Mouse (Mus musculus) heart, embryonic 10.5 days (tissue): ENCODE data around the gene Fgfr2. TPM values are rescaled to one million over a fixed set of nuclear protein-coding genes. Genes with fewer than 3 reads are reported as not detected.
A peak's percentile ranks its signal among the peaks of the same experiment; 100 is the strongest.

Experiments used
- DNase-seq: peaks from one replicate; pipeline ENCODE4 v3.0.0-alpha.2; 2017; ENCODE audit warnings: low spot score
- H3K27ac ChIP-seq: fragments of 300-500 bp; sonication (generic); 2 replicates; pipeline ENCODE4 v1.5.1; 2016; ENCODE audit warnings: mild to moderate bottlenecking
- H3K27me3 ChIP-seq: fragments of 300-500 bp; sonication (generic); 2 replicates; pipeline ENCODE4 v1.6.1; 2016; ENCODE audit warnings: mild to moderate bottlenecking; ENCODE audit not compliant: poor library complexity, insufficient read depth, severe bottlenecking
- H3K36me3 ChIP-seq: fragments of 300-500 bp; sonication (generic); 2 replicates; pipeline ENCODE4 v1.6.1; 2016; ENCODE audit warnings: mild to moderate bottlenecking, moderate library complexity
- H3K4me1 ChIP-seq: fragments of 300-500 bp; sonication (generic); 2 replicates; pipeline ENCODE4 v1.6.1; 2016; ENCODE audit warnings: mild to moderate bottlenecking
- H3K4me3 ChIP-seq: fragments of 300-500 bp; sonication (generic); 2 replicates; pipeline ENCODE4 v1.5.1; 2016; ENCODE audit warnings: mild to moderate bottlenecking, moderate library complexity
- H3K9me3 ChIP-seq: fragments of 300-500 bp; sonication (generic); 2 replicates; pipeline ENCODE4 v1.6.1; 2016; ENCODE audit warnings: mild to moderate bottlenecking, moderate library complexity
- WGBS: fragments of 180-500 bp; shearing (Covaris S2); methylation state at CpG from one replicate; pipeline ENCODE4 v1.1.7; 2016; 5-methylcytosine and 5-hydroxymethylcytosine counted together
- polyA plus RNA-seq: library from polyadenylated mRNA; unstranded; fragments of >200 nt; fragmentation: Nextera tagmentation; extraction: Ambion mirVana; gene quantifications from 2 replicates; pipeline ENCODE4 v1.2.1, GENCODE M21; 2016

Gene Fgfr2
- polyA plus RNA-seq, 1 experiment from 2014 or later, result 46.6 TPM

DNA sequence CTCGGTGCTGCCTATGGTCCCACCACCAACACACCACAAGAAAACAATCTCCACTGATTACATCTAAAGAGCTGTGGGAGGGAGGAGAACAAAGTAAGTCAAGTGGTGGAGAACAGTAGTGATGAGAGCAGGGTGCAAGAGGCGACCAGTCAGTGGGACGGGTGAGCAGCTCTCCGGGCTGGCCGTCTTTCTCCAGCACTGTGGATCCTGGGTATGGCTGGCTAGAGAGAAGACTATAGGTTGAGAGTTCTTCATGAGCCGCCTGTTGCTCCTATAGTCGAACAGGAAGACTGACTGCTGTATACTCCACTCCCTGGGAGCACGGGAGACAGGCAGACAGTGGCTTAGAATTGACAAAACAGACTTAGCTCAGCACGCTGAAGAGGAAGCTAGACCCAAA, 2923.2 kb downstream of the Fgfr2 start:
- H3K36me3 ChIP-seq, result peaks cover 11% of the 10 kb centered on the region; the same call in 1 of the 2 replicates

DNA sequence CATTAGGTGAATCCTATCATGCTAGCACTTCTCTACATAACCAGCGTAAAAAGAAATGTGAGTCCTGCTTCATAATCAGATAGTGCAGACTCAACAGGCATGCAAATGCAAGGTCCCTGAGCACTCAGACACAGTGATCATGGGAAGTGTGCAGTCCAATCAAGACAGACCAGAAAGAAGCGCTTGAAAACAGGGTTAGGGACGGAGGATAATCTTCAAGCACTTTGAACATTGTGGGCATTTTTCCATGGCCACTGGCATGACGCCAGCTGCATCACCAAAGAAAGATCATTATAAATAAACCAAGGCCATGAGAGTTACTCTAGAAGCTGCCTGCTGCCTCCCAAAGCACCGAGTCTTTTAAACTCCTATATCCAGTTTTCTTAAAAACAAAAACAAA, 2923.8 kb downstream of the Fgfr2 start:
- DNase-seq, result peak; percentile 64
- Histone ChIP-seq H3K27me3 (no peaks in the 10 kb centered on the region), H3K4me1 (peaks cover 13% of the 10 kb centered on the region), H3K9me3 (no peaks in the 10 kb centered on the region), H3K4me3 (no peak overlapping the region), H3K27ac (no peak overlapping the region), H3K36me3 (peaks cover 11% of the 10 kb centered on the region)
- 79% methylated on average over 5 of the region's 5 CpGs for WGBS

More for the DNA sequence above, 2923.2 kb downstream of the Fgfr2 start:
- Histone ChIP-seq H3K27me3 (no peaks in the 10 kb centered on the region), H3K9me3 (no peaks in the 10 kb centered on the region), H3K4me3 (no peak overlapping the region), H3K27ac (no peak overlapping the region), H3K4me1 (peaks cover 13% of the 10 kb centered on the region)
- DNase-seq, result peak; percentile 75
- 86% methylated on average over 9 of the region's 9 CpGs for WGBS

DNA sequence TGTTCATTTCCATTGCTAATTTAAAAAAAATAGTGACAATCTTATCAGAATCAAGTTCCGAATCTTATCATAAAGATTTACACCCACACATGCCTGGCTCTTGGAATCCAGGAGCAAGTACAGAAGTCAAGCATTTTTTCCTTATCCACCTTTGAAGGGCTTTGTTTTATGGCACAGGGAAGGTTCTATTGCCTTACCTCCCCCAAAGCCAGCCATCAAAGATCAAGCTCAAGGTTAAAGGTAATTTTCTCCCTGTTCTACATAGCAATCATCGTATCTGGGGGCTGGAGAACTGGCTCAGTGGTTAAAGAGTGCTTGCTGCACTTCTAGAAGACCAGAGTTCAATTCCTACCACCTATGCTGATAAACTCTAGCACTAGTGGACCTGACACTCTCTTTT, 2928.1 kb downstream of the Fgfr2 start:
- Histone ChIP-seq H3K4me1 (peaks cover 23% of the 10 kb centered on the region), H3K36me3 (peaks cover 10% of the 10 kb centered on the region; the same call in 1 of the 2 replicates), H3K4me3 (no peak overlapping the region), H3K27ac (no peak overlapping the region), H3K9me3 (no peaks in the 10 kb centered on the region), H3K27me3 (no peaks in the 10 kb centered on the region)
- WGBS, result 71% methylated on average over 2 of the region's 2 CpGs
- DNase-seq, result no peak

DNA sequence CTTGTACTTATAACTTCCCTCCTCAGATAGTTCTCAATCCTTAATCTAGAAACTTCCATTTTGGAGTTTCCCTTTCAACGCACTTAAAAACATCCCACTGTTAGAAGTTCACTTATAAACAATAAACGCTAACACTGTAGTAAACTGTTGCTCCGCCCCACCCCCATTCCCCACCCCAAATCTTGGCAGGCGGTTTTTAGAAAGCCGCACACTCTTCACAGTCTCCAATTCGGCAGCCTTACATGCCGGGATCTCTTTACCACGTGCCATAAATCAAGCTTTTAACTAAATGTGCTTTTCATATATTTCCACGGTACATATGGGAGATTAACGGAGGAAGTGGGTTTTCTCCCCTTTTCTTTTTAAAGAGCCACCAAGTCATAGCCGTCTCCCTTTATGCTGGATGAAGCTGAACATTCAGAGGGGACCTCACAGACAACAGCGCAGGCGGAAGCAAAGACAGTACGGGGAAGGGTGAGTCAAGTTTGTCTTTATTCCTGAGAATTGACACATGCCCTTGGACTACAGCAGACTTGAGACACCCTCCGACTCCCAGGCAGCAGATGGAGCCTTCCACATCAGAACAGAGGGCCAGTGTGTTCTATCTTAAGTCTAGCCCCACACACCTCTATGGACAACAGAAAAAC, 2932.7 kb downstream of the Fgfr2 start:
- WGBS, result 66% methylated on average over 15 of the region's 15 CpGs
- no peak overlapping the region for H3K4me3 ChIP-seq

DNA sequence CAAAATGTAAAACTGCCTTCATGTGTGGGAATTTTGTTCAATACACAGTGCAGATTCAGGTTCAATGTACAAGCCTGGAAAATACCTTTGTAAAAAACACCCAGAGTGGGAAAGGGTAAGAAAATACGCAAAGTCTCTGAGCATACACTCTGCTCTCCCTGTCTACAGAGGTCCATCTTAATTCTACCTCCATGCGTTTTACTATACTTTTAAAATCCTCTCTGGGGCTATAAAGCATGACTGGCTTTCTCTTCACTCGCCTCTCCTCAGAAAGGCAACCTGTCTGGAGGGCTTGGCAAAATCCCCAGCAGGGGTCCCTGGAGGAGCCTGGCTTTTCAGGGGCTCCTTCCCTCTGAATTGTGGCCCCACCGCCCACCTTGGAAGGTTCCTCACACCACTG, 2933.2 kb downstream of the Fgfr2 start:
- WGBS, result 76% methylated on average over 4 of the region's 4 CpGs
- no peaks in the 10 kb centered on the region for H3K9me3 ChIP-seq
- H3K27ac ChIP-seq, result no peak overlapping the region
- H3K36me3 ChIP-seq, result peaks cover 23% of the 10 kb centered on the region
- peaks cover 10% of the 10 kb centered on the region for H3K4me1 ChIP-seq
- no peak for DNase-seq
- H3K27me3 ChIP-seq, result no peaks in the 10 kb centered on the region
- H3K4me3 ChIP-seq, result no peak overlapping the region

More for the DNA sequence above, 2932.7 kb downstream of the Fgfr2 start:
- Histone ChIP-seq H3K9me3 (no peaks in the 10 kb centered on the region), H3K27me3 (no peaks in the 10 kb centered on the region), H3K4me1 (peaks cover 10% of the 10 kb centered on the region), H3K27ac (no peak overlapping the region), H3K36me3 (peaks cover 19% of the 10 kb centered on the region)
- no peak for DNase-seq

DNA sequence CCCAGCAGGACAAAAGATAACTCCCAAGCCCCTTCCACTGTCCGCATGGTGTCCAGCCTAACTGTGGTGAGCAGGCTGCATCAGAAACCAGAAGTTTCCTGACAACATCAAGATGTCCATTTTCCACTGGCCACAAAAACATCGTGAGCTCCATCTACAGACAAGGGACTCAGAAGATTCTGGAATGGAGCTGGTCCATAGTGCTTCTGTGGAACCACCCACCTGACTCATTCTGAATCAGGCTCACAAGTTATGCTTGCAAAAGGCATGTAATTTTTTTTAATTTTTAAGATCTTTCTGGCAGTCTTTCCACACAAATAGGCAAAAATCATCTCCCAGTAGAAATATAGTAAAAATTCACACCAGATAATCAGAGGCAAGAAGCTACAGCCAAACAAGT, 2935.0 kb downstream of the Fgfr2 start:
- H3K36me3 ChIP-seq, result peaks cover 37% of the 10 kb centered on the region
- H3K4me1 ChIP-seq, result peaks cover 8% of the 10 kb centered on the region
- no peaks in the 10 kb centered on the region for H3K9me3 ChIP-seq
- no peak for DNase-seq
- 84% methylated on average over 2 of the region's 2 CpGs for WGBS
- H3K27ac ChIP-seq, result no peak overlapping the region
- no peak overlapping the region for H3K4me3 ChIP-seq
- no peaks in the 10 kb centered on the region for H3K27me3 ChIP-seq

DNA sequence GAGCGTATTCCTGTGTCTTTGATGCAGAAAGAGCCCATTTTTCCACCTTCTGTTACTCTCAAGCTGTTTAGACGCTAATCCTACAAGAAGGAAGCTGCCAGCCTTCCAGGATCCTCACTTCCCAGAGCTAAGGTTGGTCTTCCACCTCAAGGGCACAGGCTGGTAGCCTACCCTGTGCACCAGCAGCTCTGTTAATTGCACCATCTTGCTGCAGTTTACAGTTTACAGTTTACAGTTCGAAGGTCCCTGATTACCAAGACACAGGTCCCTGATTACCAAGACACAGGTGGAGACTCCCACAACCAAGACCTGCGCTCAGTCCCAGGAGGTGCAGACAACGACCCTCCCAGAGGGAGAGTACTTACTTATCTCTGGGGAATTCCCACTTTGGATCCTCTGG, 2938.3 kb downstream of the Fgfr2 start:
- no peak overlapping the region for H3K4me3 ChIP-seq
- 70% methylated on average over 5 of the region's 5 CpGs for whole genome bisulfite sequencing
- peak overlapping the region; percentile 36; the same call in 1 of the 2 replicates for H3K27ac ChIP-seq
- H3K36me3 ChIP-seq, result peaks cover 37% of the 10 kb centered on the region
- DNase-seq, result no peak
- H3K4me1 ChIP-seq, result peaks cover 17% of the 10 kb centered on the region
- no peaks in the 10 kb centered on the region for H3K27me3 ChIP-seq
- H3K9me3 ChIP-seq, result no peaks in the 10 kb centered on the region

DNA sequence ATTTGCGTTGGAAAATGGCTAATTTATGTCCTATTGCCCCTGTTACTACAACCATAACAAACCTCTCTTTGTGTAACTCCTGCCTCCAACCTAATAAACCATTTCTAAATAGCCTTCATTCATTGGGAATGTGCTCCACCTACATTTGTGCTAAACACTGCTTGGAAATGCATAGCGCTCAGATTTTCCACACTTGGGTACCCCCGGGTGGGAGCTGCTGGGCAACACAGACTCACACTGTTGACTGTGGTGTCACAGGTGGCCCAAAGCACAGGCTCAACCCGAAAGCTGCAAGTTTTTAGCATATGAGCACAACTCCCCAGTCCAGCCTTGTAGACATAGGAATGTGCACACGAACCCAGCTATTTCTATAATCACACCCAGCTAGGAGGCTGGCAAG, 2939.2 kb downstream of the Fgfr2 start:
- Histone ChIP-seq H3K27ac (no peak overlapping the region), H3K36me3 (peaks cover 37% of the 10 kb centered on the region), H3K9me3 (no peaks in the 10 kb centered on the region), H3K27me3 (no peaks in the 10 kb centered on the region), H3K4me3 (no peak overlapping the region), H3K4me1 (peaks cover 17% of the 10 kb centered on the region)
- DNase-seq, result no peak
- WGBS, result 87% methylated on average over 5 of the region's 5 CpGs

DNA sequence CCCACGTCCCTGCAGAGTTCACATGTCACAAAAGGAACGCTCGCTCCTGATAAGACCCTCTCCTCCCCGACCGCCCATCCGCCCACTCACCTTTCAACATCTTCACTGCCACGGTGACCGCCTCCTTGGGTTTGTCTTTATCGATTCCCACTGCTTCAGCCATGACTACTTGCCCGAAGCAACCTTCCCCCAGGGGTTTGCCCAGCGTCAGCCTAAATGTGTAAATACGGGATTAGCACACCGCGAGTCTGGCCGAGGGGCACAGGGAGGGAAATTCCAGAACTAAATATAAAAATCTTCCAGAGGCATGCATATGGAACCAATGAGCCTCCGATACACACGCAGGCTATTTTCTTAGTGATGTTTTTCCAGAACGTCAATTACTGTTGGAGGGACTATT, 2940.6 kb downstream of the Fgfr2 start:
- WGBS, result 8% methylated on average over 18 of the region's 18 CpGs
- peak overlapping the region; percentile 46 for H3K4me3 ChIP-seq
- peaks cover 19% of the 10 kb centered on the region for H3K4me1 ChIP-seq

DNA sequence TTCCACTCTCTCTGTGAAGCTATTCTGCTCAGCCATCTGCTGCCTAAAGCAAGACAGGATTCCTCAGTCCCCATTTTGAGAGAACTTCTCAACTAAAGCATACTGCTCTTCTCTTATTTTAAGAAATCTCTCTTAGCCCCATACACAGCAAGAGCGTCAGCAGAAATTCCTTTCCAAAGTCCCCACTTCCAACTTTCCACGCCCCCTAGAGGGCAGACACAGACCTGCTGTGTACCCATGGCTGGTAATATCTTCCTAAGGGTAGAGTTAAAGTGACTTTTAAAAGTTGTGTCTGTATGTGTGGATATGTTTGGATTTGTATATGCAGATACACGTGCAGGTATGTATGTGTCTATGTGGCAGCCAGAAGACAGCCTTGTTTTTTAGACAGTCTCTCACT, 2944.2 kb downstream of the Fgfr2 start:
- Histone ChIP-seq H3K9me3 (no peaks in the 10 kb centered on the region), H3K4me3 (no peak overlapping the region), H3K27ac (no peak overlapping the region), H3K27me3 (no peaks in the 10 kb centered on the region), H3K36me3 (peaks cover 29% of the 10 kb centered on the region), H3K4me1 (peaks cover 40% of the 10 kb centered on the region)
- WGBS, result 50% methylated on average over 3 of the region's 3 CpGs
- DNase-seq, result no peak

More for the DNA sequence above, 2940.6 kb downstream of the Fgfr2 start:
- Histone ChIP-seq H3K27me3 (no peaks in the 10 kb centered on the region), H3K27ac (peak overlapping the region; percentile 23; the same call in 1 of the 2 replicates), H3K36me3 (peaks cover 40% of the 10 kb centered on the region), H3K9me3 (no peaks in the 10 kb centered on the region)
- no peak for DNase-seq

DNA sequence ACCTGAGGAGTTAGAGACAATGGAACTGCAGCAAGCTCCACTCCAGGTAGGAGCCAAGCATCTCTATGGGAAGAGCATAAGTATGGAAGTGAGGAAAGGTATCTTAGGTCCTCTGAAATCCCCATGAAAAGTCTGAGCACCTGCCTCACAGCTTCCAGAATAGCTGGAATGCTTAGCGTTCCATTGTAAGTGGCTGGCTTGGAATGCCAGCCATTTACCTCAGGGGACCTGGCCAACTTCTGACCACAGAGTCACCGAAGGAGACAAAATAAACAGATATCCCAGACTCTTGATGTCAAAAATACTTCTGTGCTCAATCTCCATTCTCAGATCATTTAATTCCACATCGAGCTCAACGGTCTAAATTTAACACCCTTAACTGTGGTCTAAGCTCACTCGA, 2946.1 kb downstream of the Fgfr2 start:
- H3K36me3 ChIP-seq, result peaks cover 36% of the 10 kb centered on the region
- H3K4me3 ChIP-seq, result no peak overlapping the region
- no peak for DNase-seq
- peaks cover 34% of the 10 kb centered on the region for H3K4me1 ChIP-seq
- H3K27ac ChIP-seq, result no peak overlapping the region
- WGBS, result 62% methylated on average over 5 of the region's 5 CpGs
- H3K27me3 ChIP-seq, result no peaks in the 10 kb centered on the region
- H3K9me3 ChIP-seq, result no peaks in the 10 kb centered on the region

DNA sequence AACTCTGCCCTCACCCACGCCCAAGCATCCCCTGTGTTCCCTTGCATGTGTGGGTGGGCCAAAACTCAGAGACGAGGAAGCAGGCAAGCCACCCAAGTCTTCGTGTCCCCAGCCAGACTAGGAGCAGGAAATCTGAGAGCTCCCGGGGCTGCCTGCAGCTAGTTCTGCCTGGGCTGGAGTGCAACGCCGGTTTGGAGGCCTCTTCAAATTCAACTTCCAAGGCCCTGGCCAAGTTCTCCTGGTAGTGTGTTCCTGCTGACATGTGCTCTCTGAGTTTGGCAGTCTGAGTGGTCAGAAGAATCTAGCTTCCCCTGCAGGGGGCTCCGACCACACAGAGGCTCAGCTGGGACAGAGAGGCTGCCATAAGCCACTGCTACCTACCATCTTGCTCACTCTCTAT, 2948.6 kb downstream of the Fgfr2 start:
- peak overlapping the region; percentile 49; the same call in 1 of the 2 replicates for H3K27ac ChIP-seq
- peaks cover 38% of the 10 kb centered on the region for H3K4me1 ChIP-seq
- H3K36me3 ChIP-seq, result peaks cover 46% of the 10 kb centered on the region
- H3K9me3 ChIP-seq, result no peaks in the 10 kb centered on the region
- 62% methylated on average over 7 of the region's 7 CpGs for WGBS
- no peaks in the 10 kb centered on the region for H3K27me3 ChIP-seq
- no peak overlapping the region for H3K4me3 ChIP-seq
- no peak for DNase-seq

DNA sequence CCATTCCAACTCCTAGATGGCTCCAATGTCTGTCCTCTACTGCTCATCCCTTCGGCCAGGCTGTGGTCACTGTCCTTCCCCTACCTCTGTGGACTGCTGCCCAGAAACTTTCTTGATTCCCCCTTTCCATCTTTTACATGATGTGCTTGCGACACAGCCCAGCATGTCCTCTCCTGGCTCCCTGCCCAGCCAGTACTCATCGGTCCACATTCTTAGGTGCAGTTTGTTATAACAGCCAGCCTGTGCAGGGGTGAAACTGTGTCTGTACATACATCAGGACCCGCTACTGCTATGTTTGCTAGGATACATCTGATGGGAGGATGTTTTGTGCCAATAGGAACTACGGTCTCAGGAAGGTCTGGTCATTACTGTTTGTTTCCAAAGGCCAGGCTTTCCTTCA, 2949.2 kb downstream of the Fgfr2 start:
- Histone ChIP-seq H3K27ac (no peak overlapping the region), H3K27me3 (no peaks in the 10 kb centered on the region), H3K4me3 (no peak overlapping the region), H3K4me1 (peaks cover 41% of the 10 kb centered on the region), H3K36me3 (peaks cover 52% of the 10 kb centered on the region), H3K9me3 (no peaks in the 10 kb centered on the region)
- WGBS, result 77% methylated on average over 5 of the region's 5 CpGs
- no peak for DNase-seq

DNA sequence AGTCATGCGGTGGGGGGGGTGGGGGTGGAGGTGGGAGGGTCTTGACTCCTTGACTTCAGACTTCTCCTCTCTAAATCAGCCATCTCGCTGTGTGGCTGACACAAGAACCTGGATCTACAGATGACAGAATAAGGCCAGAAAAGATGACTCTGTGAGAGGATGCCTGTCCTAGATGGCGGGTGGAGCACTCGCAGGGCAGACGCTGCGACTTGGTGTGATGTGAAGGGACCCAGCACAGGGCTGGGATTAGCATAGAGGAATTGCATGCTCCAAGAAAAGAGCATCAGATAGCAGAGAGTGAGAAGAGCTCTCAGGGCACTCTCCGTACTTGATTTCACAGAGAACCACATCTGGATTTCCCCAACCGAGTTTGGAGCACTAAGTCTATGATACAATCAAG, 2953.0 kb downstream of the Fgfr2 start:
- no peak for DNase-seq
- peaks cover 37% of the 10 kb centered on the region for H3K36me3 ChIP-seq
- no peaks in the 10 kb centered on the region for H3K9me3 ChIP-seq
- no peaks in the 10 kb centered on the region for H3K27me3 ChIP-seq
- no peak overlapping the region for H3K4me3 ChIP-seq
- H3K4me1 ChIP-seq, result peaks cover 54% of the 10 kb centered on the region
- no peak overlapping the region; the same call in 1 of the 2 replicates for H3K27ac ChIP-seq
- 32% methylated on average over 8 of the region's 8 CpGs for WGBS
